Mouse (Mus musculus) heart, postnatal 0 days (tissue): ENCODE measurements around the gene Atp5j2. TPM values are rescaled to one million over a fixed set of nuclear protein-coding genes. Genes with fewer than 3 reads are reported as not detected.

Experiments
- ATAC-seq: fragments of 200-750 bp; cut with Nextera tagmentation; 2 replicates; pipeline ENCODE4 v1.8.0; 2017; ENCODE audit warnings: low read depth, moderate number of reproducible peaks, moderate library complexity; ENCODE audit not compliant: insufficient read depth
- DNase-seq: peaks from one replicate; pipeline ENCODE4 v3.0.0-alpha.2; 2016; ENCODE audit warnings: low spot score
- H3K27ac ChIP-seq: fragments of 300-500 bp; sonication (generic); 2 replicates; pipeline ENCODE4 v1.5.1; 2014; ENCODE audit warnings: low read depth, mild to moderate bottlenecking
- H3K27me3 ChIP-seq: fragments of 300-500 bp; sonication (generic); 2 replicates; pipeline ENCODE4 v1.6.1; 2014; ENCODE audit warnings: low read length, mixed read lengths; ENCODE audit not compliant: control insufficient read depth, insufficient read depth
- H3K36me3 ChIP-seq: fragments of 300-500 bp; sonication (generic); replicated peaks from 2 replicates; pipeline ENCODE4 v1.6.1; 2014; ENCODE audit warnings: low read length, mixed read lengths; ENCODE audit not compliant: control insufficient read depth, insufficient read depth
- H3K4me1 ChIP-seq: fragments of 300-500 bp; sonication (generic); 2 replicates; pipeline ENCODE4 v1.6.1; 2014; ENCODE audit warnings: antibody characterized with exemption; ENCODE audit not compliant: control insufficient read depth, insufficient read depth
- H3K4me2 ChIP-seq: fragments of 300-500 bp; sonication (generic); 2 replicates; pipeline ENCODE4 v1.6.1; 2014; ENCODE audit warnings: low read depth, mild to moderate bottlenecking, low read length, moderate library complexity
- H3K4me3 ChIP-seq: fragments of 300-500 bp; sonication (generic); 2 replicates; pipeline ENCODE4 v1.5.1; 2014; ENCODE audit warnings: low read depth, low read length
- H3K9ac ChIP-seq: fragments of 300-500 bp; sonication (generic); replicated peaks from 2 replicates; pipeline ENCODE4 v1.6.1; 2014; ENCODE audit warnings: low read depth, low read length, mixed read lengths
- H3K9me3 ChIP-seq: fragments of 300-500 bp; sonication (generic); replicated peaks from 2 replicates; pipeline ENCODE4 v1.6.1; 2016; ENCODE audit warnings: low read length; ENCODE audit not compliant: control insufficient read depth
- CTCF ChIP-seq: IDR thresholded peaks from 2 replicates; pipeline ENCODE4 v1.5.1; 2016; ENCODE audit warnings: antibody characterized with exemption, control low read depth, low read depth
- EP300 ChIP-seq: IDR thresholded peaks from 2 replicates; pipeline ENCODE4 v1.6.1; 2016; ENCODE audit warnings: antibody characterized with exemption, low read depth
- WGBS: fragments of 180-500 bp; shearing (Covaris S2); extraction: QIAGEN DNeasy Blood & Tissue Kit; methylation state at CpG from one replicate; pipeline ENCODE4 v1.1.7; 2014; 5-methylcytosine and 5-hydroxymethylcytosine counted together
- polyA plus RNA-seq: library from polyadenylated mRNA; unstranded; fragments of >200 nt; fragmentation: Nextera tagmentation; extraction: Ambion mirVana; gene quantifications from 2 replicates; pipeline ENCODE4 v1.2.1, GENCODE M21; 2015
- total RNA-seq: library from RNA; depleted of rRNA; stranded (reverse); fragments of >200 nt; gene quantifications from 2 replicates; pipeline ENCODE4 v1.2.3, GENCODE M21; 2014; ENCODE audit warnings: low replicate concordance

Gene Atp5j2
- total and polyA plus RNA-seq, 2 experiments from 2014 or later, result 517 to 2,009 TPM

GRCm38 (mm10) chr5:145185244-145185643, 6.6 kb downstream of the Atp5j2 start:
- H3K27ac ChIP-seq, result no peak overlapping the region
- no peak for TF ChIP-seq CTCF
- no peak overlapping the region for H3K9ac ChIP-seq
- H3K4me2 ChIP-seq, result no peak overlapping the region
- no peak overlapping the region for H3K4me3 ChIP-seq
- H3K36me3 ChIP-seq, result peaks cover 76% of the 10 kb centered on the region
- H3K27me3 ChIP-seq, result no peaks in the 10 kb centered on the region
- peaks cover 8% of the 10 kb centered on the region for H3K4me1 ChIP-seq
- DNase-seq (no peak), ATAC-seq (no peak)
- H3K9me3 ChIP-seq, result no peaks in the 10 kb centered on the region
- WGBS, result 77% methylated on average over 2 of the region's 2 CpGs

- Histone ChIP-seq H3K27ac (no peak overlapping the region), H3K9me3 (no peaks in the 10 kb centered on the region), H3K4me2 (no peak overlapping the region), H3K4me1 (no peaks in the 10 kb centered on the region), H3K27me3 (no peaks in the 10 kb centered on the region), H3K36me3 (peaks cover 94% of the 10 kb centered on the region), H3K4me3 (no peak overlapping the region), H3K9ac (no peak overlapping the region)
- ATAC-seq (no peak), DNase-seq (no peak)
- 85% methylated on average over 18 of the region's 18 CpGs for WGBS
- no peak for TF ChIP-seq CTCF
- no peak for TF ChIP-seq EP300
These were observed 13.3 kb downstream of the Atp5j2 start for GRCm38 (mm10) chr5:145178461-145178980.

- H3K36me3 ChIP-seq, result peaks cover 33% of the 10 kb centered on the region
- H3K9me3 ChIP-seq, result no peaks in the 10 kb centered on the region
- H3K4me1 ChIP-seq, result peaks cover 24% of the 10 kb centered on the region
- WGBS, result under 1% methylated on average over 27 of the region's 28 CpGs
- TF ChIP-seq EP300 (peak; percentile 3; the same call in 1 of the 2 replicates), CTCF (no peak)
- H3K27ac ChIP-seq, result peak overlapping the region; percentile 68
- H3K4me3 ChIP-seq, result peak overlapping the region; percentile 79
- H3K27me3 ChIP-seq, result no peaks in the 10 kb centered on the region
- DNase-seq, result no peak
- peak; percentile 7; the same call in 1 of the 2 replicates for ATAC-seq
- peak overlapping the region; percentile 94 for H3K9ac ChIP-seq
- H3K4me2 ChIP-seq, result peak overlapping the region; percentile 81
These were observed 24.6 kb downstream of the Atp5j2 start for GRCm38 (mm10) chr5:145167306-145167661.

GRCm38 (mm10) chr5:145166536-145167305, 25.1 kb downstream of the Atp5j2 start, which contains the start of the genes Ptcd1 and Cpsf4:
Ptcd1 (minus strand) TSS chr5:145167108.
Cpsf4 (plus strand) TSS chr5:145167213.
- peaks cover 24% of the 10 kb centered on the region for H3K4me1 ChIP-seq
- peak within 1 kb of the TSS; percentile 81 for H3K4me2 ChIP-seq

GRCm38 (mm10) chr5:145165184-145165583, 26.7 kb downstream of the Atp5j2 start:
- ATAC-seq (no peak), DNase-seq (no peak)
- TF ChIP-seq CTCF (no peak), EP300 (no peak)
- H3K36me3 ChIP-seq, result peaks cover 29% of the 10 kb centered on the region; the same call in 1 of the 2 replicates
- H3K27ac ChIP-seq, result peak overlapping the region; percentile 70
- H3K4me2 ChIP-seq, result peak overlapping the region; percentile 46
- peak overlapping the region; percentile 35; the same call in 1 of the 2 replicates for H3K9ac ChIP-seq
- H3K27me3 ChIP-seq, result no peaks in the 10 kb centered on the region
- no peaks in the 10 kb centered on the region for H3K9me3 ChIP-seq
- peaks cover 24% of the 10 kb centered on the region for H3K4me1 ChIP-seq
- WGBS, result 74% methylated on average over 15 of the region's 15 CpGs
- peak overlapping the region; percentile 12; the same call in 1 of the 2 replicates for H3K4me3 ChIP-seq

More at GRCm38 (mm10) chr5:145166536-145167305, 25.1 kb downstream of the Atp5j2 start, which contains the start of the genes Ptcd1 and Cpsf4:
- under 1% methylated on average over 47 of the region's 51 CpGs for WGBS
- H3K9ac ChIP-seq, result peak within 1 kb of the TSS; percentile 94
- DNase-seq (peak; percentile 97), ATAC-seq (peak; percentile 93)
- peak within 1 kb of the TSS; percentile 79 for H3K27ac ChIP-seq
- H3K9me3 ChIP-seq, result no peaks in the 10 kb centered on the region
- peak within 1 kb of the TSS; percentile 79 for H3K4me3 ChIP-seq
- H3K36me3 ChIP-seq, result peaks cover 32% of the 10 kb centered on the region
- no peaks in the 10 kb centered on the region for H3K27me3 ChIP-seq
- TF ChIP-seq CTCF, result no peak
- TF ChIP-seq EP300, result peak; percentile 81; the same call in 1 of the 2 replicates
